Mouse (Mus musculus): ENCODE measurements around the gene Zfhx2.

The Zfhx2 gene

DNA sequence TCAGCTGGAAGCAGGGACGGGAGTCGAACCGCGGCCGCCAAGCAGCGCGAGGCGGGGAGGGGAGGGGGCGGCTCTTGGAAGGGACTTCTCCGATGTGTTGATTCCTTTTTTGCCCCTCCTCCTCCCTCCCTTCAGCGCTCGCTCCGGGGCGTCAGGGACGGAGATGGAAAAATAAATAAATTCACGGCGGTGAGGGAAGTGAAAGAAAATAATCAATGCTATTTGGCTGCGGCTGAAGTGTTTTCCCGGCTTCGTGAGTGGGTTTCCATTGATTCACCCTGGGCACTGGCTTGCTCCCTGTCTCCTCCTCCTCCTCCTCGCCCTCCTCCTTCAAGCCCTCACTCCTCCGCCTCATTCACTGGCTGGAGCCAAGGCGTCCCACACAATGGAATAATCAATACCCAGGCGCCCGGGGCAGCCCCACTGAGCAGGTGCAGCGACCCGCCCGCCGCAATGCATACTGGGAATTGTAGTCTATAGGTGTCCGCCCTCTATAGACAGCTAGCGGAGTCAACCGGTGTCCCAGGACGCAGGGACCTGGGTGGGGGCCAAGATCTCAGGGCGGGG is at the start of gene Zfhx2:
TSS of gene Zfhx2 (minus strand) at position 314 of the 567 bp plus-strand sequence.
- in situ Hi-C loops (cut with MboI, MseI): no loop called here

DNA sequence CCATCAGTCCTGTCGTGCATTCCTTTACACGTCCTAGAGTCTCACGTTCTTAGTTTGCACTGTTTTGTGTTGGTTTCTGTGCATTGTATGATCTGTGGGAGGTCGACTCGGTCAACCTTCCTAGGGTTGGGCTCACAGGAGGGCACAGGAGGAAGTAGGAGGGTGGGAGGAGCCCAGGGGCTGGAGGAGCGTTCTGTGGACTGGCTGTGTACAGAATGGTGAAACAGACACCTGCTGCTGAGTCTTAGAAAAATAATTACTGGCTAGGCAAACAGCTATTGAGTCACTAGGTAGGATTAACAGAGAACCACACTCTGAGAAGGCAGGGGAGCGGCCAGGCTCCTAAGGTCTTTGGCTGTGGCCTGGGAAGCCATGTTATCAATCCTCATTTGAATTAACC is 47.2 kb upstream of the Zfhx2 start:
- in situ Hi-C loops (cut with MboI, MseI): no loop called here

DNA sequence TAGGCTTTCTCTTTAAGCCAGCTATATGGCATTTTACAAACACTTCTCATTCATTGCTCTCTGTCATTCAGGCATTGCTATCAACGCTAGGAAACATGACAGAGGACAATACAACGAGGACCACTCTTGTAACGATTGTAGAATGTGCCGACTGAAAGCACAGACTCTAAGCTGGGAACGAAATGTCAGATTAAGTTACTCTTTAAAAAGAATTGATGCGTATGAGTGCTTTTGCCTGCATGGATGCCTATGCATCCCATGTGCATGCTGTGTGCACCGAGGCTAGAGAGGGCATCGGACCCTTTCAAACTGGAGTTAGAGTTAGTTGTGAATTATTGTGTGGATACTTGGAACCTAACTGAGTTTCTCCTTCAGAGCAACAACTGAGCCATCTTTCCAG is 43.6 kb upstream of the Zfhx2 start:
- in situ Hi-C loops (cut with MboI, MseI): no loop called here

DNA sequence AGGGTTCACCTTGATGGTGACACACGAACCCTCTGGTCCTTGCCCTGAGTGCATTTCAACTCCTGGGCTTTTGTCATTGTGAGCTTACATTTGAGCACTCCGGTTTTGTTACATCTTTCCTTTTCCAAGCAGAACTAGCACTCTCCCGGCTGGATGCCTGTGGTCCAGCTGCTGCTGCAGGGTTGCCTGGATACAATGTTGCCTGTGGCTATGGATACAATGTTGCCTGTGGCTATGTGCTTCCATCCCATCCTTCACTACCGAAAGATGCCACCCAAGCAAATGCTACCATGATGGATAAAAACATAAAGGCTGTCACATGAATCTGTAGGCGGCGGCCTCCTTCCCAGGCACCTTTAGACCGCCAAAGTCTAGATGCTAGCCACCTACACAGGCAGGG is 34.4 kb upstream of the Zfhx2 start:
- in situ Hi-C loops (cut with MboI, MseI): no loop called here

DNA sequence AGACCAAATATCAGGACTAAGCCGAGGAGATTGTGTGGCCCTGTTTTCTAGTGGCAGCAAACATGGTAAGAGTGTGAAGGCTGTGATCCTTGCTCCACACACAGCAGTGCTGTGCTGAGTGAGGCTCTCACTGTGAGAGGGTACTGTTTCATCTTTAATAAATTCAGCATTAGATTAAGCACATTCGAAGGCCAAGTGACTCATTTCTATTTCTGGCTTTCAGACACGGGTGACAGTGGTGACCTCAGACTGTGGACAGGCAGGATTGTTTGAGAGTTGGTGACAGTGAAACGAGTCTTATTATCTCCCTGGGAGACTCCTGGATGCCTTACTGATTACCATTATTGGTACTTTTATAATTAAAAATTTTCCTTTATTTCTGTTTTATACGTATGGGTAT is 33.6 kb upstream of the Zfhx2 start:
- in situ Hi-C loops (cut with MboI, MseI): no loop called here

DNA sequence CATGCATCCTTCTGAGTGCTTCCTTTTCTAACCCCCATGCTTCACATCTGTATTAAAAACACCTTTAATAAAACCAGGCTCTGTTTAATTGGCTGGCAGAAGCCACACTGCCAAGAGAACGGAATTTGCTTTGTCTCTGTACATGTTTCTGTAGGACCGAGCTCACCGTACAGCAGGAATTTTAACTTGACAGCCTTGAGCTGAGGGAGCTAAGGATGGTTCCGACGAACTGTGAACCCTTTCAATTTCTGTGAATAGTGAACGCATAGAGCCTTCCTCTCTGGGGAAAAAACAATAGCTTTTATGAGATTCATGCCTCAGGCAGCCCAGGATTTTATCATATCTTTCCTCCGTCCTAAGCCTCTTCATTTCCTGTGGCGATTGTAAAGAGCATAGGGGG is 30.2 kb upstream of the Zfhx2 start:
- in situ Hi-C loops (cut with MboI, MseI): no loop called here

DNA sequence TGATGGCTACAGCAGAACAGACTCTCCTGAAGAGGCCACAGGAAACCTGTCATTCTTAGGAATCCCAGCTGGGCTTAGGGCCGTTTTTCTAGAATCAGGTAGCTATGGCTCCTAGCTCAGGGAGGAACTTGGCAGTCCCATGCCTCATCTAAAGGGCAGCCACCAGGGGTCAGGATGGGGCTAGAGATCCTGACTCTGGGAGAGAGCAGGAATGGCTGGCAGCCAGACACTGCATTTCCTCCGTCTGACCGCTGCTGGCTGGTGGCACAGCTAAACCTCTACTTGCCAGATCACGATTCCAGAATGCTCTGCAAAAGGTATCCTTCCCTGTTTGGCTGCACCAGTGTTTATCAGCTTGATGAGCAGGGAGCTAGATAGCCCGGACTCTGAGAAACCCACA is 29.8 kb upstream of the Zfhx2 start:
- in situ Hi-C loops (cut with MboI, MseI): no loop called here

DNA sequence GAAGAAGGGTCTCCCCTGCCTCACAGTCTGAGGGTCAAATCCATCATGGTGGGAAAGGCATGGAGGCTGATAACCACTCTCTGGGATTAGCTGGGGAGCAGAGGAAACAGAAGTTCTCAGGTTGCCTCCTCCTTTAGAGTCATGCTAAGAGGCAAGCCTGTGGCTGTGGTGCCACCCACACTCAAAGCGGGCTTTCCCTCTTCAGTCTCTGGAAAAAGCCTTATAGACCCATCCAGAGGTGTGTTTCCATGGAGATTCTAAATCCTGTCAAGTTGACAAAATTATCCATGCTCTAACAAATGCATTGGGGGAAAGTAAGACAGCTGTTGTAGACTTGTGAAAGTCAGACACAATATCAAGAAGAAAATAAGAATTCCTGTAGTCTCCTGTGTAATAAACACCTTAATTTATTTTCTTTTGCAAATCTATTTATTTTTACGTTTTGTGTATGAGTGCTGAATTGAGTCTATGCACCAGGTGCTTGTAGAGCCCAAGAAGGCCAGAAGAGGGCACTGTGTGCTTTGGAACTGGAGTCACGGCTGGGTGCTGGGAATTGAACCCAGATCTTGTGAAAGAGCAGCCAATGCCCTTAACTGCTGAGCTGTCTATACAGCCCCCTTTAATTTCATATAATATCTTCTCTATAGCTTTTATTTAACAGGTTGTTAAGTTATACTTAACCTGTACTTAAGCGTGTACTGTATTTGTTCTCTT is 27.5 kb upstream of the Zfhx2 start:
- in situ Hi-C loops (cut with MboI, MseI): no loop called here

DNA sequence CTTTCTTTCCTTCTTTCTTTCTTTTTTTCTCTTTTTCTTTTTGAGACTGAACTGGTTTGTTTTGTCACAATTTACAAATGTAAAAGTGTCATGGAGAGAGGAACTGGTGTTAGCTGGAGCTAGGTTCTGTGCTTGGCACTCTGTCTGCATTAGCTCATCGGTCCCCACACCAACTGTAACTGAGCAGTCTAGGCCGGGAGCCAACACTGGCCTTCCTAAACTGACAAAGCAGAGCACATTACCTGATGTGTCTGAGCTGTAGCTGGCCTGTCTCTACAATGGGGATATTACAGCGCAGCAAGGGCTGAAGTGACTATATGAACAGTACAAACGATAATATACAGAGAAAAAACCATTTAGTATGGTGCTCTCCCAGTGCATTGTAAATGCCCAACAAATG is 26.7 kb upstream of the Zfhx2 start:
- in situ Hi-C loops (cut with MboI, MseI): no loop called here

DNA sequence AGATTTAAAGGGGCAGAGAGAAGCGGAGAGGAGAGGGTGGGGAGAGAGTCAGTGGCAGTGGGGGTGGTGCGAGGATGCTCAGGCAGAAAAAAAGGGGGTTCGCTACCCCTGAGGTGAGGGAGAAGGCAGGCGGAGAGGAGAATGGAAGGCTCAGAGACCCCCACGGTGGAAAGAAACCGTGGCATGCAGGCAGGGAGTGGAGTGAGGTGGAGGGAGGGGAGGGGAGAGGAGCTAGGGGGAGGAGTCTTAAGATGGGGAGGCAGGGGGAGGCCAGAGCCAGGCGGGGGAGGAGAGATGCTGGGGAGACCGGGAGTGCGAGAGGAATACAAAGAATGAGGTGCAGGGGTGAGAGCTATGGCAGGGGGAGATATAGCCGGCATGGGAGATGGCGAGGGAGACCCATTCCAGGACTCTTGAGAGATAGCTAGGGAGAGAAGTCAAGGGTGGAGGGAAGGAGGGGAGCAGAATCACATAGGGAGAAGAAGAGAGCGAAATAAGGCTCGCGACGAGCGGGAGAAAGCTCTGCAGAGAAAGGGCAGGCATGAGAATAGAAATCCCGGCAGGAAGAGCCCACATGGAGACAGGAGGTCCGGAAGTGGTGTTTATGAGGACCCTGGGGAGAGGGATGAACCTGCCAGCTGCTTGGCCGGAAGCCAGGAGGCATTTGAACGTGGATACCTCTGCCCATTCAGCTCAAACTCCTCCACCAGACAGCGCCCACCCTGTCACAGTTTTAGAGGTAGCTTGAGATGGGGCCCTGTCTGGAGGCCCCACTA is 24.5 kb upstream of the Zfhx2 start, which contains the start of gene Jph4:
TSS of gene Jph4 (minus strand) at position 511 of the 776 bp plus-strand sequence.
- in situ Hi-C loops (cut with MboI, MseI): no loop called here

DNA sequence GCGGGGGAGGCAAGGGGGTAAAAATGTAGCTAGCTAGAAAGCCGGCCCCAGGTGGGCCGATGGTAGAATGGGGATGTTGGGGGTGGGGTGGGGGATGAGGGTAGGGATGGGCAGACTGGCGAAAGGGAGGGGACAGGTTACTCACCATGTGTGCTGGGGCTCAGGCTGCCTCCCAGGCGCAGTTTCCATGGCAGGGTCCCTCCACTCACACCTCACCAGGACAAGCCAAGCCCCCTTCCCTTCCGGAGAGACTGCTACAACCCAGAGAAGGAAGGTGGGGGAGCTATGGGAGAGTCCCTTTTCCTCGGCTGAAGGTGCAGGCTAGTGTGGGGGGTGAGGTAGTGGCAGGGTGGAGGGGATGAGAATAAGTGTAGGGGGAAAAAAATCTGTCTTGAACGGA is 23.7 kb upstream of the Zfhx2 start:
- in situ Hi-C loops (cut with MboI, MseI): no loop called here

DNA sequence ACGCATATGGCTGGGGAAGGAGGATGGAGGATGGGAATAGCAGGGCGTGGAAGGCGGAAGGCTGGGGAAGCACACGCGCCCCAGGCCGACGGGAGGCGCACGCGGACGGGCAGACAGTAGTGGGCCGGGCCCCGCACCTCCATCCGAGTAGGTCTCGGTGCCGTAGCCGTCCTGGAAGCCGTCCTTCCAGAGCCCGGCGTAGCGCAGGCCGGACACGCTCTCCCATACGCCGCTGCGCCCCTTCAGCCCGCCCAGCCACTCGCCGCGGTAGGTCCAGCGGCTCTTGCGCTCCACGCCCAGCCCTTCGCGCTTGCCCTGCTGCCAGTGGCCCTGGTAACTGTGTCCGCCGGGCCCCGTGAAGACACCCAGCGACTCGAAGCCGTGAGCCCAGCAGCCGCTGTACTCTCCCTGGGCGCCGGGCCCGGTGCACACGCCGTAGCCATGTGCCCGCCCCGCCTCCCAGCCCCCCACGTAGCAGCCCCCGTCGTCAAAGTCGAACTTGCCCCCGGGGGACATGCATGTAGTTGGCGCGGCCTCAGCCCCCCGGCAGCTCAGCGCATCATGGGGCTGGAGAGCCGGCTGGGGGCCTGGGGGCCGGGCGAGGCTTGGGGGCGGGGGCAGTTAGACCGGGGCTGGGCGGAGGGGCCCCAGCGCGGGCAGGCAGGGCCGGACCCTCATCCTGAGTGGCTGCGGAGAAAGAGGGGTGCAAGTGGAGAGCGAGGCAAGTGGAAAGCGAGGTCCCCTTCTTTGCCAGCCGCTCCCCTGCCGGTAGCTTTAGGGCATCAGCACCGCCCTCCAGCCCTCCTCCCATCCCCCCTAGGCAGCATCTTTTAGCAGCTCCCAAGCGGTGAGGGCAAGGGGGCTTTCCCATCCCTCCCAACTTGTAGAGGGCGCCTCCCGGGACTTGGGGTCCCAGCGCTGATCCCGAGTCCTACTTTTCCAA is 22.9 kb upstream of the Zfhx2 start:
- in situ Hi-C loops (cut with MboI, MseI): no loop called here

DNA sequence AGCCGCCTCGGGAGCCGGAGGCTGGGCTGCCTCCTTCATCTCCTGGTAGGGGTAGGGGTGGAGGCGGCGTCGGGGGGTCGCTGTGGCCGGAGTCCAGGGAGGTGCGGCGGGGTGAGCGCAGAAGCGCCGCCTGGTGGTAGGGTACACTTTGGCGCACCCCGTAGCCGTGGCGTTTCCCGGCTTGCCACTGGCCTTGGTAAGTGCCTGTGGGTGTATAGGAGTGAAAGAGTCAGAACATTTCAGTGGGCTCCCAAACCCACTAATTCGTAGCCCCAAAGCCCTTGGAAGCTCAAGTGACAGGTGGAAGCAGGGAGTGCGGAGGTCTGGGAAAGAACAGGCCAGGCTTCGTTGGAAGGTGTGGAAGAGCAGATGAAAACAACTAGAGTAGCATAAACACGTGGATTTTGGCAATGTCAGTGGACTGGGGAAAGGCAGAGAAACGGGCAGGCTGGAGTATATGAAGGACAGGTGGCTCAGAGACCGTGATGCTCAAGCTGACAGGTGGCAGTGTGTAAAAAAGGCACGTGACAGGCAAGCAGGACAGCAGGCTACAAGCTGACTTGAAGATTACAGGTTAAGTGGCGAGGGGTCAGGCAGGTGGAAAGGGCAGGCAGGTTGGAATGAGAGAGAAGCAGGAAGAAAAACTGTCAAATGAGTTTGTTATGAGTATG is 22.0 kb upstream of the Zfhx2 start:
- in situ Hi-C loops (cut with MboI, MseI): no loop called here

DNA sequence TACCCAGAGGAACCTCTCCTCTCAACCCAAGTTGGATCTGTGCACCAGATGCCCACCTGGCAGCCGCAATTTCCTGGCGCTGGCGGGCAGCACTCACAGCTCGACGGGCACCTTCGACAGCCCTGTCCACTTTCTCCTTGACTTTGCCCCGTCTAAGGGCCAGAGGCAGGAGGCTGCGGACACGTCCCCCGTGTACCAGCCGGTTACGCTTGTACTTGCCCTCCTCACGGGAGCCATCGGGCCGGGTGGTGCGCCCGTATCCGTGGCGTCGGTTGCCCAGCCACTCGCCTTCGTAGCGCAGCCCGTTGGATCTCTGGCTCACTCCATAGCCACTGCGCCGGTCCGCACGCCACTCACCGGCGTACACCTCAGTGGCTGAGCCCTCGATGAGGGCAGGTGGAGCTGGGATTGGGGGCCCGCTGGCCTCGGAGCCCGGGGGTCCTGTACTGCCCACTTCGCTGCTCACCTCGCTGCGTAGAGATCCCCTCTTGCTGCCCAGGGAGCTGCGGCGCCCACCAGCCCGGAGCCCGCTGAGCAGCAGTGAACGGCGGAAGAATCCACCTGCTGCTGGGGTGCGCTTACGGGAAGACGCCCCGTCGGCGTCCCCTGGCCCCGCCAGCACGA is 21.3 kb upstream of the Zfhx2 start:
- in situ Hi-C loops (cut with MboI, MseI): no loop called here

DNA sequence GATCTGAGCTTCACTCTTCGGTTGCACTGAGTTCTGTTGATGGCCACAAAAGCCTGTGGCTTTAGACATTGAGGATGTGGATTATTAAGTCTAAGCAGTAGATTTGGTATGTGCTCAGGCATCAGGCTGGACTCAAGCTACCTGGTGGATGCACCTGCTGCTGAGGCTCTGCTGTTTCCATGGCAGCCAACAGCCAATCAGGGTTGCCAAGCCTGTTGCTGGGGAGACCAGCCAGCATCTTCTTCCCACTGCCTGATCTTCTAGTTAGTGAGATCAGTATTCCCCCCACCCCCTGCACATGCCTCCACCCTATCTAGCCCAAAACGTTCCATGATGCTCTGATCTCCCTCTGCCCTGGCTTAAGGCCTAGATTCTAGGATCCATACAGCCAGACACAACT is 19.6 kb upstream of the Zfhx2 start:
- in situ Hi-C loops (cut with MboI, MseI): no loop called here

DNA sequence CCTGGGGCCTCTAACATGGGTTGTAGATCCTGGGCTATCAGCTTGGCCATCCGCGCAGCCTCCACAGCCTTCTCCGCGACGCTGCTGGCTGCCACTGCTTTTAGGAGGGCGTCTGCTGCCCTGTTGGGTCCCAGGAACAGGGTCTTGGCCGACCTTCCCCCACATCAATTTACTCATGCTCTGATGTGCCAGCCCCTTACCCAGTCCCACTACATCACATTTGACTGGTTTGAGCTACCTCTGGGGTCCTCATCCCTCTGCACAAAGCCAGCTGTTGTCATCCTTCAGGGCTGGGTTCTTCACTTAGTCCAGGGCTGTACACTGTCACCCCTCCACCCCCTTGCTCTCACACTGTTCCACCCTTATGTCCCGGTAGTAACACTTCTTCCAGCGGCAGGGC is 18.0 kb upstream of the Zfhx2 start:
- in situ Hi-C loops (cut with MboI, MseI): no loop called here

DNA sequence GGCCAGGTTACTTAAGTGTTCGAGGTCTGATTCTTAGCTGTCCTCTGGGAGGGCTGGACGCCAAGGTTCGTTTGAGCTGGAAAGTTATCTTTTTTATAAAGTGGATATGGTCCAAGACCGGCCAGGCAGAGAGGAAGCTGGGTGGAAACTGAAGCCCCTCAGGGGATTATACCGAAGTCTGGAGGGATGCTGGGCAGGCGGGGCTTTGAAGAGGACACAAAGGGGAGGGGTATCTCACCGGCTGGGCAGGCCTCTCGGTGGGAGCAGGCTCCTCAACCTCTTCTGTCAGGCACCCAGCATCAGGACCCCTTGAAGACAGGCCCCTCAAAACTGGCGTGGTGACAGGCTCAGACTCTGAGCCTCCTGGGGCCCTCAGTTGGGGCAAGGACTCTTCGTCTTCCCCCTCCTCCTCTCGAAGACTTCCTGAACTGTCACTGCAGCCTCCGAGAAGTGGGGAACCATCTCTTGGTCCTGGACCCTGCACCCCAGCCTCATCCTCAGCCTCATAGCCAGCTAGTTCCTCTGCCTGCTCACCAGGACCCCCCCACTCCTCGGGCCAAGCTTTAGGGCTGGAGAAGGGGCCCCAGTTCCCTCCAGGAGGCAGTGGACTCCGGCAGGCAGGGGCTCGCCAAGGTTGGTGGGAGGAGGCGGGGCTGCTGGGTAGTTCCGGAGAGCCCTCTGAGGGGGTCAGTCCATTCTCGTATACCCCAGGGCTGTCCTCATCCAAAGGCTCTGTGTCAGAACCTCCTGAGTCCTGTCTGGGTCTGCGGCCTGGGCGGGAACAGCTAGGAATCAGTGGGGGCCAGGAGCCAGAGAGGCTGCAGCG is 17.1 kb upstream of the Zfhx2 start:
- in situ Hi-C loops (cut with MboI, MseI): no loop called here

DNA sequence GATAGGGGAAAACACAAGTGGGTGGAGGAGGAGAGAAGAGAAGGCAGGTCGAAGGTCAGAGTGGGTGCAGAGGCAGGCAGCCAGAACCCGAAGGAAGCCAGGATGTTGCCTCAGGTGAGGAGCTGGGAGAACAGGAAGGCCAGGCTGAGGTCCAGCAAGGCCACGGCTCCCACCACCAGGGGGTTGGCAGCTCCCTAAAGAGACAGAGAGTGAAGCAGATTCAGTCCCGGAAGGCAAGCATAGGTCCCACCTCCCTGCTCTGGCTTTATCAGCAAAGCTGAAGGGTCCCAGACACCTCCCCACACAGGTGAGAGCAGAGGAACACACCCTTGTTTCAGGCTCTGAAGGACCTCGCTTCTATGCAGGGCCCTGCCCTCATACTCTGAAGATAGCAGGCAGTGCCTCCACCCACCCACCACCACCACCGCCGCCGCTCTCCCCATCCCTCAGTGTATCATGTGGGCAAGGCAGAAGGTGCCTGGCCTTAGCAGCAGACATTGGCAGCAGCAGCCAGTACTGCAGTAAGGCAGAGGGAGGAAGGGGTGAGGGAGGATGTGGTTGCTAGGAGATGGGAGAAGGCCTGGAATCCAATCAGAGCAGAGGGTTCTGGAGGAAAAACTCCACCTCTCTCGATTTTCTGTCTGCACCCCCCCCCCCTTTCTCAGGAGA is 16.2 kb upstream of the Zfhx2 start:
- in situ Hi-C loops (cut with MboI, MseI): no loop called here

DNA sequence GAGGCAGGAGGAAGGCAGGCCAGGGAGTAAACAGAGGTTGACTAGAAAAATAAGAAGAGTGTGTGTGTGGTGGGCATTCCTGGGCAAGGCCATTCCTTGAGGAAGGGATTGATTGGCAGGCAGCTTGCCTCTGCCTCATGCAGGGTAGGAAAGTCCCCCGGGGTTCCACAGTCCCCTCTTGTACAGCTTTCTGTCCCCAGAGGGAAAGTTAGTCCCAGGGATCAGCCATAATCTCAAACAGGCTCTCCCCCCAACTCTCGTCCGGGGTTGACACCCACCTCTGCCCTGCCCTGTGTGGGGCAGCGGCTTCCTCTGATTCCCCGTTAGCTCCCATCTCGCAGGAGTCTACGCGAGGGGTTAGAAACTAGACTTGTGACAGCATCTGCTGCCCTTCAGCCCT is 14.9 kb upstream of the Zfhx2 start:
- in situ Hi-C loops (cut with MboI, MseI): no loop called here

Measured in regulatory T cell (primary cell).